Mouse (Mus musculus) erythroblast, adult 5-6 weeks (primary cell): ENCODE data around the gene Trim65. TPM values are rescaled to one million over a fixed set of nuclear protein-coding genes. Genes with fewer than 3 reads are reported as not detected.

Source experiments
- ATAC-seq: replicated peaks from 2 replicates; pipeline ENCODE4 v1.8.0; 2016; ENCODE audit warnings: moderate number of reproducible peaks, mild to moderate bottlenecking, moderate TSS enrichment, inconsistent platforms; ENCODE audit not compliant: poor library complexity, low FRiP score, severe bottlenecking
- total RNA-seq, 2 experiments: library from RNA; stranded (forward) in 1 of 2; stranded (reverse) in 1 of 2; fragments of 150-400 nt in 1 of 2; fragments of 200-764, 138-1000 nt in 1 of 2; gene quantifications; 2 replicates each; pipeline versions ENCODE4 v1.2.3 to v1.2.4; 2015 to 2017; ENCODE audit warnings: low replicate concordance in 2 of 2

Gene Trim65
- total RNA-seq, 2 experiments from 2014 or later = 0.38 to 3.3 TPM

DNA sequence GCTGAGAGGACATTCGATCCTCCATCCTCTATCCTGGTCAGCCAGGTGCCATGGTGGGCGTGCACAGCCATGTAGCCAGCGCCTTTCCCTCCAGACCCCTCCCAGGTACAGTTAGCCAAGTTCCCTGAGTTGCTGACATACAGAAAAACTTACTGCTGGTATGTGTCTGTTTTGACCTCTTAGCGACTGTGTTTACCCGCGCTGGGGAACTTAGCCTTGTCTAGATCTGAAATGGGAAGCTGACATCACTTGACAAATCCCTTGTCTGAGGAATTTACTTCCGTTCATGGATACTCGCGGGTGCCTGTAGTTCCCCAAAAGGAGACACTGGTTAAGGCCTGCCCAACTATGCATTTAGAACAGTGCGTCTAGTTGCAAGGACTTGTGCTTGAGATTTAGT, 20.4 kb downstream of the Trim65 start:
- ATAC-seq = no peak

DNA sequence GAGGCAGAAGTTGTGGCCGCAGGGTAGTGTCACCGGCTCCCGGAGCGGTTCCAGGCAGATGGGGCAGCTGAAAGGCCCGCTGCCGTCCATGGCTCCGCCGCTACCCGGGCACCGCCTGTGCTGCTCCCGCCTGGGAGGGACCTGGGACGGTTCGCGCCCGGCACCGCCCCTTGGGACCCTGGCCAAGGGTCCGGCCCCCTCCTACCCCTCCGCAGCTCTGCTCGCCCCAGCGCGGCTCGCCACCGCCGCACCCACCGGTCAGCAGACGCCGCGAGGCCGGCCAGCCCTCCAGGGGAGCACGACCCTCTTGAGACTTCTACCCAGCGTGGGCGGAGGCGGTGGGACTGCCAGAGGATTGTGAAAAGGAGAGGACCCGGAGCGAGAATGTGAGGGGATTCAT, 20.8 kb downstream of the Trim65 start:
- no peak for ATAC-seq

DNA sequence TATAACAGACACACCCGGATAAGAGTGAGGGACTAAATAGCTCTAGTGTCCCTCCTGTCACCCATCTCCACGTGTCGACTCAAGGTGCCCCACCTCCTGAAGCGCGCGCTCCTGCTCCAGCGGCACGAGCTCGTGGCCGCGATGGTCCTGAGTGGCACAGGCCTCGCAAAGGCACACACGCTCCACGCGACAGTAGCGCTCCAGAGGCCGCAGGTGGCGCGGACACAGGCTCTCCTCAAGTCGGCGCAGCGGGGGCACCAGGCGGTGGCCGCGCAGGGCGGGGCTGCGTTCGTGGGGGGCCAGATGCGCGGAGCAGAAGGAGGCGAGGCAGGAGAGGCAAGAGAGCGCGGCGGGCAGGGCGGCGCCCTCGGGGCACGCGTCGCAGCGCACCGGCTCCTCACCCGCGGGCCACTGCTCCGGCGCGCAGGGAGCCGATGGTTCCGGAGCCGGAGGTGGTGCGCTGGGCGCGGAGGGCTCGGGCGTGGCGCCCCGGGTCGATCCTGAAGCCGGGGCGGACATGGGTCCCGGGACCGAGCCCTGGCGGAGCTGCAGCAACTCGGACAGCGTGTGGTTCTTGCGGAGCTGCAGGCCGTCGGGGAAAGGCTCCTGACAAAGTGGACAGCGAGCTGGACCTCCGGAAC, 21.4 kb downstream of the Trim65 start:
- ATAC-seq = no peak

DNA sequence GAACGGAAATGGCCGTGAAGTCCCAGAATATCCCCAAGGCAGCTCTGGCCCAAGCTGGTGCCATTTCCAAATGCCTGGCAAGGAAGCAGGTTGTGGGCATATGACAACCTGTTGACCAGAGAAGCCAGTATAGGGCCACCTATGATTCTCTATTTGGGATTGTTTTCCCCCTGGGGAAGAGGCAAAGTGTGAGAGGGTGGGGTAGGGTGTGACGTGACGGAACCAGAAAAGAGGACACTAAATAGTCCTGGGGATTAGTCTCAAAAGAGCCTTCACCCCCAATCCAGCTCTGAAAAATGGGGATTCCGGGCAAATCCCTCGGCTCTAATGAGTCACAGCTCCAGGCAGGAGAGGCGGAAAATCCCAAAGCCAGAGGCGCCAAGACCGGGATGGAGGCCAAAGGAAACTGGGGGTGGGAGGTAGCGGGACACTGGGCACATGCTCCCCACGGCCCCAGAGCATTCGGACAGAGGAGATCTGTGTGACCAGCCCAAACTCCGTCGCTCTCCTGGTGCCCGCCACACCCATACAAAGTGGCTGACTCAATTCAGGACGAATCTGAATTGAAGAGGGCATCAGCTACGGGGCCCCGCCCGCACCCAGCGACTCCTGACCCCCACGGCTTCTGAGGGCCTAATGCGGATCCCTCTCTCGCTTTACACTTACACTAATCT, 22.3 kb downstream of the Trim65 start:
- no peak for ATAC-seq

DNA sequence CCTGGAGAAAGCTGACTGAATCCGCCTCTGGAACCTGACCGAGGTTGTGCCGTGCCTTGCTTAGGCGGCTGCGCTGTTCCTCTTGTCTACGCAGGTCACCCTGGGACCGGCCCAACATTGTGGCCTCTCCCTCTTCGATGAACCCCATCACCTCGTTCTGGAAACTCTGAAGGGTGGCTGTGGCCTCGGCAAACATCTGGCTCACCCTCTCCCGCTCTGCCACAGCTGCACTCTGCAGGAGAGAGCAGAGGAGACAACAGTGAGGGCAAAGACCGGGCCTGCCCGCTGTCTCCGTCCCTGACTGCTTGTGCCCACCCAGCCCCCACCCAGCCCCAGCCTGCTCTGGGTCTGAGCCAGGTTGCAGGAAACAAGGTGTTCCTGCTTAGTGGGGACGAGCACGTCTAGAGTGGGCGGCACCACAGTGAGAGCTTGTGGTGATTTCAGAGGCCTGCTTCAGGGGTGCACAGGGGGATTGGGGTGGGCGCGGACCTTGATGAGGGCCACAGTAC, 23.1 kb downstream of the Trim65 start:
- ATAC-seq = no peak

DNA sequence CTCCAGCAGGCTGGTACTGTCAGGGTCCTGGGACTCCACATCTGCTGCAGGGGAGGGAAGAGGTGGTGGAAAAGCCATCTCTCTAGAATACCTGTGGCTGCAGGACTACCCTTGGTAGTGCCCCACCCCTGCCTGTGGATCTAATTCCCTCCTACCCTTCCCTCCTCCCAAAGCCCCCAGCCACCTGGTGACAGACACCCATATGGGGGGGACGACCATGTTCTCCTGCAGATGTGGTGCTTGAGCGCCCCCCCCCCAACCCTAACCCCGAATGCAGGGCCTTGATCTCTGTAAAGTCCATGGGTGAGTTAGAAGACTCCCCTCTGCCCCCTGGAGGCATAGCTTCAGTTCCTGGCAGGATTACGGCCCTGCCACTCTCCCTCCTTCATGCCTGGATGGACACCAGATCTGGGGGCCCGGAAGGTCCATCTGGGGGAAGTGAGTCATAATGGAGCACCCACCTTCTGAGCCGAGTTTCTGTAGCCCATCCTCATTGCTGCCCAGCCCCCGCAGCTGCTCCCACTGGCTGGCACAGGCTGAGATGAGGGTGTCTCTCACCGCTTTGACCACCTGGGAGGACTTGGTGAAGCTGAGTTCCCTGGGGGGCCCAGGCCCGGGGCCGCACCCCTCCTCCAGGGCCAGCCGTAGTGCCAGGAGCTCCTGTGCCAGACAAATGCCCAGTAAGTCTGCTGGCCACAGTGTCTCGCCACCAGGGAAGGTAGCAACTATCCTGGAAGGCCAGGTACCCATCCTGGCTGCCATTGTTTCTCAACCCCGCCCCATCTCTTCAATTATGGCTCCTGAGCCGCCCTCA, 23.8 kb downstream of the Trim65 start:
- no peak for ATAC-seq

DNA sequence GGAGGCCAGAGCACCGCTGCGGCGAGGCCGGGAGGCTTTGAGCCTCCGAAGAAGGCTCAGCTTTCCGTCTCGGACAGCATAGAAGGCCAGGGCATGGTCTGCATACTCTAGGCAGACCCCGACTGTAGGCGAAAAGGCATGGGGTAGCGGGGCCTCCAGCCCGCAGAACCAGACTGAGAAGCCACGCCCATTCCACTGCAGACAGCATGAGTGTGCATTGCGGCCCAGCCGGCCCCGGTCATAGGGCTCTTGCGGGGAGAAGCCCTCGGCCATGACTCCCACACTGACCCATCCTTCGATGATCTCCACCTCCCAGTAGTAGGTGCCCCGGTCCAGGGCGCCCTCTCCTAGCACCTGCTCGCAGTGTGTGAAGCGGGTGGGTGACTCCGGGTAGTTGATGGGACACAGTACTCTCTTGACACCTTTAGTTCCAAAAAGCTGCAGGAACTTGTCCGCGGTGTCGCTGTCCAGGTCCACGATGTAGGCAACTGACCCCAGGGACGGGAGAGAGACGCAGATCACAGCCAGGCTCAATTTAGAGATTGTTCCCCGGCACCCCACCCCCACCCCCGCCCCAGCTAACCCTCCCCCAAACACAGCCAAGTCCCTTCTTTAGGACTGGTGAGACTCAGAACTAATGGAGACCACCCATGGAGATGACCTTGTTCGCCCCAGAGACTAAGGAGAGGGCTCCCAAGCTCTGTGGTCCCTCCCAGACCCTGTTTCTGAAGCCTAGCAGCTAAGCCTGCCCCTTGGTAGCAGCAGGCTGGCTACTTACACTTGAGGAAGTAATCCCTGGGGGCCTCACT, 24.6 kb downstream of the Trim65 start:
- no peak for ATAC-seq

DNA sequence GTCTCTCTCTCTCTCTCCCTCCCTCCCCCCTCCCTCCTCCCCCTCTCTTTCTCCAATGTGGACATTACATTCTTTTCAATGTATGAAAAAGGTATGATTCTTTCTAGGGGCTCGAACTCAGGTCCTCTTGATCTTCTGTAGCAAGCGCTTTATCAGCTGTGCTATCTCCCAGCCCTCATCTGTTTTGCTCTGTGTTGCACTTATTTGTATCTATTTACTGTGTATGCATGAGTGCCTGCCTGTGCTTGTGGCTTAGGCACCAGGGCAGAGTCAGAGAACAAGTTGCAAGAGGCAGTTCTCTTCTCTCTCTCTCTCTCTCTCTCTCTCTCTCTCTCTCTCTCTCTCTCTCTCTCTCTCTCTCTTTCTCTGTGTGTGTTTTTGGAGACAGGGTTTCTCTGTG, 25.9 kb downstream of the Trim65 start:
- no peak for ATAC-seq

DNA sequence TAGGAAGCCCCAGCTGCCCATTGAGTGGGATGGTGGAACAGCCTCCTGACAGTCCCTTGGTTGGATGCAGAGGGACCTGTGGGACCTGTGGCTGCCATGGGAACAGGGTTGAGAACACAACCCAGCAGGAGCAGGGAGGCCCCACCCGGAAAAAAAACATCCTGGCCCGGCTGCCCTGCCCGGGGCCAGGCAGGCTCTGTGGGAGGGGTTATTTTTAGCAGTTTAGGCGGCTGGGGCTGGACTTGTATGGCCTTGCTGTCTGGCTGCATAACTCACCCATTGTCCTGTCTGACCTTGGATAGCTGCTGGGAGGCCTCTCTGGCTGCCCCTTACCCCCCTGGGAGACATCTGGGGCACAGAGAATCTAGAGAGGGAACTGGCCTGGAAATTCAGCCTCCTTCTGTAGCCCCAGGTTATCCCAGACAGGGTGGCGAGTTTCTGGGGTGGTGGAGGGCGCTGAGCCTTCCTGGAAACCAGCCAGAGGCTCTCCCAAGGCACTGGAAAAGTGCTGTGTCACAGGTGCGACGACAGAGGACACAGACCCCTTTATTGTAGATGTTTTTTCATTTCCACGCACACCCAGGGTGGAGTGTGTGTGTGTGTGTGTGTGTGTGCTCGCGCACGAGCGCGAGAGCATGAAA, 26.8 kb downstream of the Trim65 start:
- peak; percentile 21; the same call in 1 of the 2 replicates for ATAC-seq

DNA sequence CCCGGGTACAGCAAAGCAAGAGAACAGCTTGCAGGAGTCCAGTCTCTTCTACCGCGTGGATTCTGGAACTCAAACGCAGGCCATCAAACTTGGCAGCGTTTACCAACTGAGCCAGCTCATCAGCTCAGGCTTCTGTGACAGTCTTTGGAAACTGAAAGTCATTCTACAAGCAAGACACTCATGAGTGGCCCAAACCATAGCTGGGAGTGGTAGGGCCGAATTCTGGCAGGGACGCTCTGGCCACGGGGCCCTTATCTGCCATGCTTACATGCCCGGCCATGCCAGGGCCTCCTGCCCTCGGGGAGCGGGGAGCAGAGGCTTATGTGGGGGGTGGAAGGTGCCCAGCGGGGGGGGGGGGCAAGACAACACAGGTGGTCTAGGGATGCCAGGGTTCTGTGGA, 27.4 kb downstream of the Trim65 start:
- no peak for ATAC-seq

DNA sequence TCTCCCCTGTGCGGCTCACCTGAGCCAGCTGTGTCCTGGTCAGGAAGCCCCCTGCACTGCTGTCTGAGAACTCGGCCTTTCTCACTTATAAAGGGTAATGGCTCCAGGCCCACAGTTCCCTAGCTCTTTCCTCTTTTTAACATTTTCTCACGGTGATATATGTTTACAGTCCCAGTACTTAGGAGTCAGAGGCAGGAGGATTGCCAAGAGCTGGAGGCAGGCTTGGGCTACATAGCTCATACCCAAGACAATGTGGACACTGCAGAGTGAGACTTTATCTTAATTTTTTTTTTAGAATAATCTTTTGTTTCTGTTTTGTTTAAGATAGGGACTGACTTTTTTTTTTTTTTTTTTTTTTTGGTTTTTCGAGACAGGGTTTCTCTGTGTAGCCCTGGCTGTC, 28.5 kb downstream of the Trim65 start:
- no peak for ATAC-seq

DNA sequence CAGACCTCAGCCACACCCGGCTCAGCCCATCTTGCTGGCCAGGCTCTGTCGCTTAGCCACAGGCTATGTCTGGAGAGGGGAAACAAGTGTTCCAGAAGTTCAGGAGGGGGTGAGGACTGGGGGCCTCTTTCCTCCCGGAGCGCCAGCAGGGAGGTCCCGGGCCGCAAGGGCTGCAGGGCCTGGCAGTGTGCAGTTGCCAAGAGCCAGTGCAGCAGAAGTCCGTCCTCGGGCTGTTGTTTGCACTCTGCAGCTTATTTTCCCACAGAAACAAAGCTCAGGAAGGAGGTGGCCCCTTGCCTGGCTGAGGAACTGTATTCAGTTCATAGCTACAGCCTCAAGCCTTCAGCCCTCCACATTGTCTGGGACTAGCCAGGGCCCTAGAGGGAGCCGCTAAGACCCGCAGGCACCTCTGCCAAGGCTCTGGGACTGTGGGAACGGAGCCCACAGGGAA, 29.0 kb downstream of the Trim65 start:
- no peak for ATAC-seq

DNA sequence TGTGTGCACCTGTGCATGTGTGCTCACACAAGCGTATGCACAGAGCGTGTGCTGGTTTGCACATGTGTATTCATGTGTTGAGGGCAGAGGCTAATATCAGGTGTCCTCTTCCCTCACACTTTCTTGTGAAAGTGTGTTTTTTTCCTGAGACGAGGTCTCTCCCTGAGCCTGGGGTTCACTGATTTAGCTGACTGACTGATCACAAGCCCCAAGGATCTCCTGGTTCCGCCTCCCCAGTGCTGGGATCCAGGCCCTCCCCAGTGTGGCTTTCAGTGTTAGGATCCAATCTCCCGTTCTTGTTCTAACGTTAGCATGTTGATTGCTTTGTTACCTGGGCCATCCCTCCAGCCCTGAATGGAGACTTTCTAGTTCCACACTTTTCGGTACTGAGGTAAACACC, 30.1 kb downstream of the Trim65 start:
- ATAC-seq = no peak

DNA sequence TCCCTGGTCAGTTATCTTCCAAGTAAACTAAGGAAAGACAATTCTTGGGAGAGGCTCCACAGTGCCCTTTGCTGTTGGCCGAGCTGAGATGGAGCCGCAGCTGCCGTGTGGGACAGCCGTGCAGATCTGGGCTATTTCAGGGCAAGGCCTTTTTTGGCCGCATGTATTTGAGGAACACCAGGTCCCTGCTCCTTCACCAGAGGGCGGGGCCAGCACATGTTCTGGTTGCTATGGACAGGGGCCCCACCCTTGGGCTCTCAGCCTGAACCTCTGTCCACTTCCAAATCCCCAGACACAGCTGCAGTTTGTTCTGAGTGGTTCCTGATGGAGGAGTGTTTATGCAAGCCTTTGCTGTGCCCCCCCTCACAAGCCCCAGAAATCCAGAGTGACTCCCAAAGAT, 30.5 kb downstream of the Trim65 start:
- ATAC-seq = no peak

DNA sequence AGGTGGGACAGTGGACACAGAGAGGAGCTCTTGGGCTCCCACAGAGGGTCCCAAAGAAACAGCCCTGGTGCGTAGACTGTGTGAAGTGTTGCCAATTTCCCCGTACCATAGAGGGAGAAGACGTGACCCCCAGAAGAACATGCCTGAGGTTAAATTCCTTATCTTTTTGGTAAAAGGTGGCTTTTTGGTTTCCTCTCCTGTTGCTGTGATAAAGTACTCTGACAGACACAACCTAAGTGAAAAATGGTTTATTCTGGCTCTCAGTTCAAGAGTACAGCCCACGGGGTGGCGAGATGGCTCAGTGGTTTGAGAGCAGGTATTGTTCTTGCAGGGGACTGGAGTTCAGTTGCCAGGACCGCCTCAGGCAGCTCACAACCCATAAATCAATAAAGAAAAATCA, 31.5 kb downstream of the Trim65 start:
- ATAC-seq = no peak

DNA sequence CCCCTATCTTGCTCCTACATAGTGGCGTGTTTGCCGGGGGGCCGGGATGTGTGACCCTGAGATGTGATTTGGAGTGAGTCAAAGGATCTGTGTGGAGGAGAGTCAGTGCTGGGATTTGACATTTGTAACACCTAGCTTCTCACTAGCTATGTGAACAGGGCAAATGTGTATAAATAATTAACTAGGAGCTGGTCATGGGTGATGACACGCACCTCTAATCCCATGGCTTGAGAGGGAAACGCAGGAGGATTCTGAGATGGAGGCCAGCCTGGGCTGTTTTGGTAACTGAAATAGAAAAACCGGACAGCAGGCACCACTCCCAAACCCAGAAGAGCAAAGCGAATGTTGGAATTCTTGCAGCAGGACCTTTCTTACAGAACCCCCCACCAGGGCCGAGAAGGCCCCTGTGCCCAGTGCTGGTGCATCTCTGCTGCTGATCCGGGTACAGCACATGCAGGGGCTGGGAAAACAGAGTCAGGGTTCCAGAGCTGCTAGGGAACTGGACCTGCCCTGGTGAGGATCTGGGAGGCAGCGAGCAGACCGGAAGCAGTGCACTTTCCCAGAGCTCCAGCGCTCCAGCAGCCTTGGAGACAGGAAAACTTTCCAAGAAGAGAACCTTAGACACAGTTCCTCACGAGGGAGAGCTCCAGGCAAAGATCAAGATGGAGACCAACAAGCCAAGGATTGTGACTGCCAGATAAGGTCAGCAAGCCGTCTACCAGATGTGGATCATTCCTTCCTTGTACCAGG, 32.0 kb downstream of the Trim65 start:
- ATAC-seq = no peak

DNA sequence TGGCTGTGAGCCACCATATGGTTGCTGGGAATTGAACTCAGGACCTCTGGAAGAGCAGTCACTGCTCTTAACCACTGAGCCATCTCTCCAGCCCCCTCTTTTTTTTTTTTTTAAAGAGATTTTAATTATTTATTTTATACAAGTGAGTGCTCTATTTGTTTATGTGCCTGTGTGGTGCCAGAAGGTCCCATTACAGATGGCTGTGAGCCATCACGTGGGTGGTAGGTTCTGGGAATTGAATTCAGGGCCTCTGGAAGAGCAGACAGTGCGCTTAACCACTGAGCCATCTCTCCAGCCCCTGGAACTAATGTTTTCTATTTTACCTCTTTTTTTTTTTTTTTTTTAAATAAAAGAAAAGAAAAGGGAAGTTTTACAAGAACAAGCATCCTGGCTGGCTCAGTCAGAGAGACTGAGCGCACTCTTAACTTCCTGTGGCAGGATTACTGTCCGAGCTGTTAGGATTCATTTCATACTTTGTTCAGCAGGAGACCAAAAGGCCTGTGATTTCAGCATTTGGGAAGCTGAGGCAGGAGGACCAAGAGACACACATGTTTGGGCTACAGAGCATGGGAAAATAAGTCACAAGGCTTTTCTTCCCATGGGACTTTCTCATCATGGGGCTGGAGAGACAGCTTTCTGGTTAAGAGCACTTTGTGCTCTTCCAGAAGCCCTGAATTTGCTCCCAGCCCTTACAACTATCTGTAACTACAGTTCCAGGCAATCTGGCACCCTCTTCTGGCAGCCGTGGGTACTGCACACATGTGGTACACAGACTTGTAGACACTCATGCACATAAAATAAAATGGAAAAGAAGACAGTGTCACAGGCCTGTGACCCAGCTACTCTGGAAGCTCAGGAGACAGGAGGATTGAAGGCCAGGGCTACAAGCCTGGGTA, 34.5 kb downstream of the Trim65 start:
- ATAC-seq = 0 out of 2 replicates have a peak, but pooled peaks have one; percentile 31

DNA sequence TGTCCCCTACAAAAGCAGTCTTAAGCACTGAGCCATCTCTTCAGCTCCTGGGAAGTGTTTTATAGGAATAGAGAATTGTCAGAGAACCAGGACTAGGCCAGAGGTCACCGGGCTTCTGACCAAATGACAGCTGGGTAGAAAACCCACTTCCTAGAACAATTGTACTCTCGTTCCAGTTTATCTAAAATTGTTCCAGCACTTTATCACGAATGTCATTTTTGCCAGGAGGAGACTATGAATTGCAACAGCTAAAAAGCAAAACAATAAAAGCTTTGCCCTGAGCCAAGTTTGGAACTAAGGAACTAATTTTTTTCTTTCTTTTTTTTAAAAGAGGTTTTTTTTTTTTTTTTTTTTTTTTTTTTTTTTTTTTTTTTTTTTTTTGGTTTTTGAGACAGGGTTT, 35.4 kb downstream of the Trim65 start:
- ATAC-seq = no peak
